Mouse (Mus musculus) neural tube, embryonic 10.5 days (tissue): Measurements from ENCODE around the gene Dnah10.
A peak's percentile ranks its signal among the peaks of the same experiment; 100 is the strongest.

Experiments
- DNase-seq: peaks from one replicate; pipeline ENCODE4 v3.0.0-alpha.2; 2017; ENCODE audit warnings: low spot score; ENCODE audit errors: extremely low spot score

The Dnah10 gene

DNA sequence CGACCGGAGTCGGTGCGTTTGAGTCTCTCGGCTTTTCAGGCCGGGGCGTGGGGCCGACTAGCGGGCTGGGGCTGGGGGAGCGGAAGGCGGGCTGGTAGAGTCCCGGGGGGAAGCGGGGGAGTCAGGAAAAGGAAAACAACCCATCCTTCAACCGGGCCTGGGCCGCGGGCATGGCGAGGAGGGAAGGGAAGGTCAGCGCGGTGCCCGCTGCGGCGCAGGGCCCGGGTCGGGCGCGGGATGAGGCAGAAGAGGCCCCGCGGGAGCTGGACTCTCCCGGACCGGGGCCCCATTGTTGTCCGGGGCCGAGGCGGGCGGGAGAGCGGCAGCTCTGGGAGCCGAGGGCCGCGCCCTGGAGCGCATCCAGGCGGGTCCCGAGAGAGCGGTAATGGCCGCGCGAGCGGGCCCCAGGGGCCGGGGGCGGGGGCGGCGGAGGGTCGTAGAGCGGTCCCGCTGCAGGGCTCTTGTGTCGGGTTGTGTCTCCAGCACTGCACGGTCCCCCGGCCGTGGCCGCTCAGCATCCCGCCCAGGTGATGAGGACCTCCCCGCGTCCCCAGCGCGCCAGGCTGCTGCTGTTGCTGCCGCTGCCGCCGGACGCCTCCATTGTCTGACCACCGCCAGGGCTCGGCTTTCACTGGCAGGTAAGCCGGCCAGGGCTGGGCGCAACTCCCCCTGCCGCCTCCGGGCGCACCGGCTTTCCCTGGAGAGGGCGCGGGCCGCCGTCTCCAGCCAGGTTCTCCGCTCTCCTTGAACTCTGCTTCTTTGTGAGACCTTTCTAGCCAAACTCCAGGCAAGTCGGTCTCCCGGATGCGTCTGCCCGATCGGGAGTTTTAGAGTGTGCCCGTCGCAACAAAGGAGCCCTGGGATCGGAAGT, 138.2 kb downstream of the Dnah10 start:
- DNase-seq: peak; percentile 75

DNA sequence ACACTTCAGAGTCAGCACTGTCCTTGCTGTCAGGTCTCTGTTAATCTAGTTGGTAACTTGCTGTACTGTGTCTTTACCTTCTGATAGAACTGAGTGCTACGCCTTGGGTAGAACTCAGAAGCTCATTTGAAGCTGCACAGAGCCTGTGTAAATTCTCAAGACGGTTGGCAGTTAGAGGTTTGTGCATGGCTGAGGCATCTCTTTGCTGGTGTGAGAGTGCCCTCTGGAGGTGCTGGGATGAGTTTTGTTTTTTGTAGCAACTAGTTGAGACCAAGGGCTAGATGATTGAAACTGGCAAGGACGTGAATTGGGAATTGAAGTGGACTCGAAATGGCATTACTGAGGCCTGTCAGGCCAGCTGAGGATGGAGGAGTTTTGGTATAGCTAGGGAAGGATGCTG, 144.1 kb downstream of the Dnah10 start:
- DNase-seq: no peak

DNA sequence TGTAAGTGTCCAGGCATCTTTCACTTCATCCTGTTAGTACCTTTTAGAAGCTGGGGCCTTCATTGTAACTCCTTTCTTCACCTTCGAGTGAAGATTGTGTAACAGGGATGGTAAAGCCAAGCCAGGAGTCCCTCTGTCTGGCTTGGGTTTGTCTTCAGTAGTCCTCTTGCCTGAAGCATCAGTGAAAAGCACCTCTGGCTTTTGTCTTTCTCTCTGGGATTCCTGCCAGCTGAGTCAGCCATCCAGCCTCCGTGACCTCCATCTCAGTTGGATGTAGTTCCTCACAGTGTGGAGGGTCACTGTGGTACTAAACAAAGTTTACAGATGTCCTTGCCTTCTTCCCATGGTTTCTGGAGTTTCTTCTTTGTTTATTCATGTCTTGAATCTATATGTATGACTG, 147.1 kb downstream of the Dnah10 start:
- DNase-seq: no peak

DNA sequence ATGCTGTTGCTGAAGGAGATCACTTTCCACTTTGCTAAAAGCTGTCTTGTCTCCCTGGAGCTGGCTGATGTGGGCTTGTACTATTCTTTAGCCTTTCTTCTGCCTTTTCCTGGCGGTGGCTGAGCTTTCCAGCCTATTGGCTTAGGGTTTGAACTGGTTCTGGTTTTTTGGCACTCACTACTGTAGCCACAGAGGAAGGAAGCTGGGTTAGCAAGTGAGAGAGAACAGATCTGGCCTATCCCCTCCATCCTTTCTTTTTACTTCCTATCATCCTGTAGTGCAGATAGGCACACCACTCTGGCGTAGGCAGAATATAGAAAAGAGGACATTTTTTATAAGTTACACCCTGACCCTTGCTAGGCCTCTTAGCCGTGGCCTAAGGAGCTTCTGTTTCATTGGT, 148.2 kb downstream of the Dnah10 start:
- no peak for DNase-seq

DNA sequence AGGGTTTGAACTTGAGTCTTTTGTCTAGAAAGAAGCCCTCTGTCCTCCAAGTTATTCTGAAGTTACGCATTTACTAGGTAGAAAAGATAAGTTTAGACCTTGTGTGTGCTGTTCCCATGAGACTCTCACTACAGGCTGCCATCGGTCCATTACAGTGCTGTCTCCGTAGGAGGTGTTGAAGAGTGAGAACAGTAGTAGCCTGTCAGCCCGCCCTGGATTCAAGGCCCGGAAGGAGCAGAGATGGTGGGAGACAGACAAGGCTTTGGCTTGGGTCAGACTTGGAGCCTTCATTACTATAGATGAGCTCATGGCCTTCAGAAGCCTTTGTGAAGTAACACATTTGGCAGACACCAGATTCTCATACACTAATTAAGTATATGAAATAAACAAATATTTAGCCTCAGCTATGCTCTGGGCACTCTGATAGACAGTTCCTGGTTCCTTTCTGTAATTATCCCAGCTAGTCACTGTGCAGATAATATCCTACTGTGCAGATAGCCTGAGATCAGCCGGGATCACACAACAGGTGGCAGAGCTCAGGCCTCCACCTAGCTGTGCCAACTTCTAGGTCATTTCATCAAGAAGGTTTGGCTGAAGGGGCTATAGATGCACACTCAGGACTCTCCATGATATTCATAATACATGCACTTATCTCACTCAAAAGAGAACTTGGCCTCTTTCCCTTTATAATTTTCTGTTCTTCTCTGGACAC, 149.2 kb downstream of the Dnah10 start:
- DNase-seq: no peak

DNA sequence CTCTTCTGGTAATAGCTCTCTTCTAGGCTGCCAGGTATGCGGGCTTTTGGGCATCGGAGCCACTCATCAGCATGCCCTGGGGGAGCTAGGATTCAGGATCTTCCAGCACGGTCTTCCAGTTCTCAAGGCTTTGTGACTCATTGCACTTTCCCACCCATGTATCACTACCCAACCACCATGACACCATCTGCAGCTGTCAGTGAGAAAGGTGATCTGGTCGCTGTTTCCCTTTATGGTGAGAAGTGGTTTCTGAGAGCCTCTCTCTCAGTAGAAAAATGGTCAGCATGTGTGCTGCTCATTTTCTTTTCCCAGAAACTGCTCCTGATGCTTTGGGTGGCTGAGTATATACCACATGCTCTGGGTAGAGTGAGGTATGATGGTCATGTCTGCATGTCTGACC, 154.4 kb downstream of the Dnah10 start:
- DNase-seq: no peak

DNA sequence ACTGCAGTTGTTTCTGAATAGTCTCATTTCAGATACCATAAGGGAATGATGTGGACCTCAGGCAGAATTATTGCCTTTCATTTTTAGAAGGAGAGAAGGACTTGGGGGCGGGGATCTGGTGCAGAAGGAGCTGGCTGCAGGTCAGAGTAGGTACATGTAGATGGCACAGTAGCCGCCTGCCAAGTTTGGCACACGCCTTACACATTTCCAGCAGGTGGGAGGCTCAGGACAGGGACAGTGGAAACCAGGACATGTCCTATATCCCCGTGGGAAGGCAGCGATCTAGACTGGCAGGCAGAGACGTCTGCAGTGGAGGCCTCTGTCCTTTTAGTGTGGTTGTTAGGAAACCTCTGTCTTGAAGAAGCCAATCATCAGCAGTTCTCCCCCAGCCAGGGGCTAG, 154.9 kb downstream of the Dnah10 start:
- DNase-seq: no peak

DNA sequence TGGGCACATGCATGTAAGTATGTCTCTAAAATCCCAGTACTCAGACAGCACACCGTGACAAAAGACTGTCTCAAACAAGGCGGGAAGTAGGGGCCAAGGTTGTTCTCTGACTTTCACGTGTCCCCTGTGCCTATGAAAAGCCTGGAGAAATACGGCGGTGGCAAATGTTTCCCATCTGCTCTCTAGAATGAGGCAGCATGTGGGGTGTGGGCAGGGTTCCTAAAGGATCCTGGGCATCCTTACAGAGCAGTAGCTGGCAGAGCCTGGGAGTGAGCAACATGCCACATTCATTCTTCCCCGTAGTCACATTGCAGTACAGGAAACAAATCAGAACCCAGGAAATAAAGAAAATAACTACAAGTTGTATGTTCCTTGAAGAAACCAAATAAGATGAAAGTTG, 159.0 kb downstream of the Dnah10 start:
- DNase-seq: no peak
